Mouse (Mus musculus) forebrain, embryonic 16.5 days (tissue): ENCODE measurements around the gene Slc30a10. TPM values are rescaled to one million over a fixed set of nuclear protein-coding genes. Genes with fewer than 3 reads are reported as not detected.

Experiments used
- ATAC-seq: fragments of 200-750 bp; cut with Nextera tagmentation; 2 replicates; pipeline ENCODE4 v1.8.0; 2017; ENCODE audit warnings: mild to moderate bottlenecking, moderate library complexity
- H3K27ac ChIP-seq: fragments of 300-500 bp; sonication (generic); 2 replicates; pipeline ENCODE4 v1.5.1; 2014; ENCODE audit warnings: low read length, control low read depth
- H3K27me3 ChIP-seq: fragments of 300-500 bp; sonication (generic); replicated peaks from 2 replicates; pipeline ENCODE4 v1.6.1; 2014; ENCODE audit warnings: low read length; ENCODE audit not compliant: control insufficient read depth, insufficient read depth
- H3K36me3 ChIP-seq: fragments of 300-500 bp; sonication (generic); 2 replicates; pipeline ENCODE4 v1.6.1; 2014; ENCODE audit not compliant: control insufficient read depth, insufficient read depth
- H3K4me1 ChIP-seq: fragments of 300-500 bp; sonication (generic); replicated peaks from 2 replicates; pipeline ENCODE4 v1.6.1; 2014; ENCODE audit warnings: low read length; ENCODE audit not compliant: control insufficient read depth, insufficient read depth
- H3K4me2 ChIP-seq: fragments of 300-500 bp; sonication (generic); 2 replicates; pipeline ENCODE4 v1.6.1; 2014; ENCODE audit warnings: mild to moderate bottlenecking, low read length, control low read depth
- H3K4me3 ChIP-seq: fragments of 300-500 bp; sonication (generic); replicated peaks from 2 replicates; pipeline ENCODE4 v1.5.1; 2014; ENCODE audit warnings: mild to moderate bottlenecking, low read length, control low read depth
- H3K9ac ChIP-seq: fragments of 300-500 bp; sonication (generic); replicated peaks from 2 replicates; pipeline ENCODE4 v1.6.1; 2014; ENCODE audit warnings: low read depth, low read length, control low read depth
- H3K9me3 ChIP-seq: fragments of 300-500 bp; sonication (generic); 2 replicates; pipeline ENCODE4 v1.6.1; 2016; ENCODE audit warnings: low read length; ENCODE audit not compliant: control insufficient read depth
- WGBS: fragments of 180-500 bp; shearing (Covaris S2); extraction: QIAGEN DNeasy Blood & Tissue Kit; methylation state at CpG from one replicate; pipeline ENCODE4 v1.1.7; 2014; 5-methylcytosine and 5-hydroxymethylcytosine counted together
- polyA plus RNA-seq: library from polyadenylated mRNA; unstranded; fragments of >200 nt; fragmentation: Nextera tagmentation; extraction: Ambion mirVana; gene quantifications from 2 replicates; pipeline ENCODE4 v1.2.1, GENCODE M21; 2015

Slc30a10 gene
- polyA plus RNA-seq, result 10.3 and 10.7 TPM in 2 replicates

- Histone ChIP-seq H3K9me3 (no peaks in the 10 kb centered on the region), H3K9ac (peak within 1 kb of the TSS; percentile 90), H3K36me3 (no peaks in the 10 kb centered on the region), H3K27me3 (no peaks in the 10 kb centered on the region), H3K4me2 (peak within 1 kb of the TSS; percentile 74), H3K4me1 (peaks cover 23% of the 10 kb centered on the region; the same call in 1 of the 2 replicates), H3K4me3 (peak within 1 kb of the TSS; percentile 74), H3K27ac (peak within 1 kb of the TSS; percentile 62)
- WGBS, result under 1% methylated on average over 18 of the region's 18 CpGs
- peak; percentile 90 for ATAC-seq
These were observed at the start of gene Slc30a10 for GRCm38 (mm10) chr1:185454575-185454954. Gene Slc30a10 (plus strand): TSS chr1:185454848.

DNA sequence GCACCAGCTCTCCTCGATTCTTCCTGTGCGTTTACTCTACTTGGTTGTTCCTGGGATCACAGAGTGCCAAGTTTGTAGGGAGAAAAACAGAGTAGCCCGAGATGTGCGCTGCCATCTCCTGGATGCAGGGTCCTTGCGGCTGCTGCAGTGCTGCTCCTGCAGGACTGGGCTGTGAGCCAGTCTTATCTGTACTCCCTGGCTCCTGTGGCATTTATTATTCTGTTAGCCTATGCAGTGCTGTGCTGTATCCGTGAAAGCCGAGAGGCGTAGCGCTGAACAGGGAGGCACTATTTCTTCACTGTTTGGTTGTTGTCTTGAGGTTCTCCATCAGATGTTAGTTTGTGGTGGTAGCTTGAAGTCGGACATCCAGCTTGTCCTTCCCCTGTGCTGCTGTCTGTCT, 48.7 kb upstream of the Slc30a10 start:
- no peak overlapping the region for H3K4me2 ChIP-seq
- no peak overlapping the region for H3K27ac ChIP-seq
- no peak overlapping the region for H3K4me3 ChIP-seq
- no peak for ATAC-seq
- H3K4me1 ChIP-seq, result no peaks in the 10 kb centered on the region
- peaks cover 37% of the 10 kb centered on the region for H3K36me3 ChIP-seq
- H3K9ac ChIP-seq, result no peak overlapping the region
- 89% methylated on average over 10 of the region's 10 CpGs for WGBS
- no peaks in the 10 kb centered on the region for H3K9me3 ChIP-seq
- H3K27me3 ChIP-seq, result no peaks in the 10 kb centered on the region

- H3K4me1 ChIP-seq, result no peaks in the 10 kb centered on the region
- no peaks in the 10 kb centered on the region for H3K9me3 ChIP-seq
- H3K36me3 ChIP-seq, result peaks cover 28% of the 10 kb centered on the region
- H3K9ac ChIP-seq, result no peak overlapping the region
- H3K4me2 ChIP-seq, result no peak overlapping the region
- H3K27ac ChIP-seq, result no peak overlapping the region
- H3K27me3 ChIP-seq, result no peaks in the 10 kb centered on the region
- 69% methylated on average over 3 of the region's 3 CpGs for WGBS
- ATAC-seq, result no peak
- H3K4me3 ChIP-seq, result no peak overlapping the region
These were observed 44.8 kb upstream of the Slc30a10 start for GRCm38 (mm10) chr1:185409831-185410230.

- WGBS, result 91% methylated on average over 9 of the region's 9 CpGs
- Histone ChIP-seq H3K4me2 (no peak overlapping the region), H3K36me3 (peaks cover 33% of the 10 kb centered on the region), H3K4me3 (no peak overlapping the region), H3K27ac (no peak overlapping the region), H3K9ac (no peak overlapping the region), H3K27me3 (no peaks in the 10 kb centered on the region), H3K4me1 (no peaks in the 10 kb centered on the region), H3K9me3 (no peaks in the 10 kb centered on the region)
- ATAC-seq, result 0 out of 2 replicates have a peak, but pooled peaks have one; percentile 38
These were observed 36.6 kb upstream of the Slc30a10 start for GRCm38 (mm10) chr1:185418011-185418410.

GRCm38 (mm10) chr1:185419805-185420204, 34.8 kb upstream of the Slc30a10 start:
- Histone ChIP-seq H3K27me3 (no peaks in the 10 kb centered on the region), H3K9ac (no peak overlapping the region), H3K9me3 (no peaks in the 10 kb centered on the region), H3K4me2 (no peak overlapping the region), H3K36me3 (peaks cover 29% of the 10 kb centered on the region), H3K4me3 (no peak overlapping the region), H3K27ac (no peak overlapping the region), H3K4me1 (no peaks in the 10 kb centered on the region)
- ATAC-seq, result no peak
- WGBS, result 86% methylated on average over 5 of the region's 5 CpGs

GRCm38 (mm10) chr1:185420776-185421175, 33.9 kb upstream of the Slc30a10 start:
- Histone ChIP-seq H3K9me3 (no peaks in the 10 kb centered on the region), H3K4me2 (no peak overlapping the region), H3K36me3 (peaks cover 29% of the 10 kb centered on the region), H3K4me1 (no peaks in the 10 kb centered on the region), H3K4me3 (no peak overlapping the region), H3K9ac (no peak overlapping the region), H3K27ac (no peak overlapping the region), H3K27me3 (no peaks in the 10 kb centered on the region)
- no peak for ATAC-seq
- WGBS, result 96% methylated on average over 6 of the region's 6 CpGs

GRCm38 (mm10) chr1:185426583-185426982, 28.1 kb upstream of the Slc30a10 start:
- Histone ChIP-seq H3K27ac (no peak overlapping the region), H3K4me2 (no peak overlapping the region), H3K27me3 (no peaks in the 10 kb centered on the region), H3K9me3 (no peaks in the 10 kb centered on the region), H3K36me3 (peaks cover 5% of the 10 kb centered on the region; the same call in 1 of the 2 replicates), H3K9ac (no peak overlapping the region), H3K4me3 (no peak overlapping the region), H3K4me1 (no peaks in the 10 kb centered on the region)
- no peak for ATAC-seq
- 95% methylated on average over 5 of the region's 5 CpGs for WGBS

DNA sequence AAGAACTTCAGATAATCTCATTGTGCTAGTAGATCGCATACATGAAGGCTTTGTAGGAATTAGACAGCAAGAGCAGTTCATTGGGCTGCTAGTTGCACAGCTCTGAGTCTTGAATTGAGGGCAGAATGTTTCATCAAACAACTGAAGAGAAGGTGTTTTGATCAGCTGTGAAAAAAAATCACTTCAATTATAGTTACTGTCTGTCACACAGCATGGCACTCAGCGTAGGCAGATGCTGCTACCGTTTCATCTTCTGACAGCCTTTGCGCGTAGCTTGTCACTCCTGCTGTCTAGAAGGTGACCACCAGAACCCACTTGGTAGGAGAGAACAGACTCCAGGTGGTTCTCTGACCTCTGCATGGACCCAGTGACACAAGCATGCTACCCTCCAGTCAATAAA, 24.2 kb upstream of the Slc30a10 start:
- 64% methylated on average over 5 of the region's 5 CpGs for whole genome bisulfite sequencing
- H3K4me3 ChIP-seq, result no peak overlapping the region
- ATAC-seq, result peak; percentile 38
- H3K36me3 ChIP-seq, result peaks cover 5% of the 10 kb centered on the region; the same call in 1 of the 2 replicates
- no peaks in the 10 kb centered on the region for H3K9me3 ChIP-seq
- H3K4me2 ChIP-seq, result no peak overlapping the region
- no peaks in the 10 kb centered on the region for H3K27me3 ChIP-seq
- H3K4me1 ChIP-seq, result no peaks in the 10 kb centered on the region
- no peak overlapping the region for H3K27ac ChIP-seq
- no peak overlapping the region for H3K9ac ChIP-seq

- no peak overlapping the region for H3K4me3 ChIP-seq
- H3K9me3 ChIP-seq, result no peaks in the 10 kb centered on the region
- no peak overlapping the region for H3K27ac ChIP-seq
- no peak overlapping the region for H3K4me2 ChIP-seq
- H3K4me1 ChIP-seq, result 0 out of 2 replicates have a peak, but pooled peaks cover 4% of the 10 kb centered on the region
- no peak for ATAC-seq
- H3K36me3 ChIP-seq, result peaks cover 5% of the 10 kb centered on the region; the same call in 1 of the 2 replicates
- H3K9ac ChIP-seq, result no peak overlapping the region
- H3K27me3 ChIP-seq, result no peaks in the 10 kb centered on the region
- 81% methylated on average over 6 of the region's 6 CpGs for WGBS
These were observed 23.2 kb upstream of the Slc30a10 start for GRCm38 (mm10) chr1:185431245-185431997.
